Mouse (Mus musculus) heart, embryonic 16.5 days (tissue): ENCODE measurements at regions not wholly inside any gene's neighbourhood (a gene's known extent, or its start where the extent isn't known, plus 50 kb on each side); places are given as distances from the start of the nearest gene placed in this dataset.

Source experiments
- ATAC-seq: fragments of 200-750 bp; cut with Nextera tagmentation; replicated peaks from 2 replicates; pipeline ENCODE4 v1.8.0; 2017; ENCODE audit warnings: moderate number of reproducible peaks; ENCODE audit not compliant: insufficient read depth, low FRiP score; ENCODE audit errors: extremely low read depth
- H3K27ac ChIP-seq: fragments of 300-500 bp; sonication (generic); 2 replicates; pipeline ENCODE4 v1.5.1; 2014; ENCODE audit warnings: mild to moderate bottlenecking, low read length, control low read depth, moderate library complexity
- H3K27me3 ChIP-seq: fragments of 300-500 bp; sonication (generic); 2 replicates; pipeline ENCODE4 v1.6.1; 2014; ENCODE audit warnings: low read length, mixed read lengths; ENCODE audit not compliant: control insufficient read depth, insufficient read depth
- H3K36me3 ChIP-seq: fragments of 300-500 bp; sonication (generic); 2 replicates; pipeline ENCODE4 v1.6.1; 2014; ENCODE audit not compliant: control insufficient read depth, insufficient read depth
- H3K4me1 ChIP-seq: fragments of 300-500 bp; sonication (generic); 2 replicates; pipeline ENCODE4 v1.6.1; 2014; ENCODE audit warnings: low read length, mixed read lengths; ENCODE audit not compliant: control insufficient read depth, insufficient read depth
- H3K4me2 ChIP-seq: fragments of 300-500 bp; sonication (generic); 2 replicates; pipeline ENCODE4 v1.6.1; 2014; ENCODE audit warnings: low read depth, mild to moderate bottlenecking, control low read depth, low read length
- H3K4me3 ChIP-seq: fragments of 300-500 bp; sonication (generic); 2 replicates; pipeline ENCODE4 v1.5.1; 2014; ENCODE audit warnings: mild to moderate bottlenecking, control low read depth, low read length
- H3K9ac ChIP-seq: fragments of 300-500 bp; sonication (generic); 2 replicates; pipeline ENCODE4 v1.6.1; 2014; ENCODE audit warnings: low read length, control low read depth
- H3K9me3 ChIP-seq: fragments of 300-500 bp; sonication (generic); replicated peaks from 2 replicates; pipeline ENCODE4 v1.6.1; 2016; ENCODE audit warnings: low read length; ENCODE audit not compliant: control insufficient read depth
- WGBS: fragments of 180-500 bp; shearing (Covaris S2); extraction: QIAGEN DNeasy Blood & Tissue Kit; methylation state at CpG from one replicate; pipeline ENCODE4 v1.1.7; 2014; 5-methylcytosine and 5-hydroxymethylcytosine counted together

DNA sequence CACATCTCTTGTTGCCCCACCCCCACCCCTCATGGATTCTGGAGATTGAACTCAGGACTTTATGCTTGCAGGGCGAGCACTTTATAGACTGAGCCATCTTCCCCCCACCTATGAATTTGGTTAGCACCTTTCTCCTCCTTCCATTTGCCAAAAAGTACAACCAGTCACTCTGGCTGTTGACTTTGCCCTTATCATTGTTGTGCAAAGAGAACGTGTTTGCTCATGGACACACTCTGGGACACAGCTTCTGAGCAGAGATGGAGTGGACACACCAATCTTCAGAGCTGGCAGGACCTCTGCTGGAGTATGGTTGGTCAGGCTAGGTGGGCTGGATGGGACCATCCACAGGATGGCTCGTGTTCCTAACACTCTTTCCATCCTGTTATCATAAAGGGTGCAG lies 285.1 kb upstream of the Tle3 start:
- 77% methylated on average over 3 of the region's 3 CpGs for WGBS
- no peak overlapping the region for H3K4me2 ChIP-seq
- no peaks in the 10 kb centered on the region for H3K36me3 ChIP-seq
- H3K27me3 ChIP-seq: peaks cover 6% of the 10 kb centered on the region; the same call in 1 of the 2 replicates
- no peak overlapping the region for H3K4me3 ChIP-seq
- H3K9ac ChIP-seq: no peak overlapping the region
- no peak overlapping the region for H3K27ac ChIP-seq
- ATAC-seq: no peak
- no peaks in the 10 kb centered on the region for H3K9me3 ChIP-seq
- no peaks in the 10 kb centered on the region for H3K4me1 ChIP-seq

GRCm38 (mm10) chr9:61089066-61089686 lies 283.0 kb upstream of the Tle3 start:
- Histone ChIP-seq H3K4me3 (no peak overlapping the region), H3K9ac (no peak overlapping the region), H3K36me3 (no peaks in the 10 kb centered on the region), H3K27me3 (peaks cover 3% of the 10 kb centered on the region; the same call in 1 of the 2 replicates), H3K27ac (no peak overlapping the region), H3K9me3 (no peaks in the 10 kb centered on the region), H3K4me1 (no peaks in the 10 kb centered on the region), H3K4me2 (no peak overlapping the region)
- WGBS: 78% methylated on average over 2 of the region's 2 CpGs
- ATAC-seq: no peak

- Histone ChIP-seq H3K4me1 (no peaks in the 10 kb centered on the region), H3K27me3 (peaks cover 3% of the 10 kb centered on the region; the same call in 1 of the 2 replicates), H3K9me3 (no peaks in the 10 kb centered on the region), H3K9ac (no peak overlapping the region), H3K4me2 (no peak overlapping the region), H3K4me3 (no peak overlapping the region), H3K36me3 (no peaks in the 10 kb centered on the region), H3K27ac (no peak overlapping the region)
- no peak for ATAC-seq
- WGBS: 81% methylated on average over 2 of the region's 2 CpGs
Measured at GRCm38 (mm10) chr9:61091036-61091435, 281.1 kb upstream of the Tle3 start.

DNA sequence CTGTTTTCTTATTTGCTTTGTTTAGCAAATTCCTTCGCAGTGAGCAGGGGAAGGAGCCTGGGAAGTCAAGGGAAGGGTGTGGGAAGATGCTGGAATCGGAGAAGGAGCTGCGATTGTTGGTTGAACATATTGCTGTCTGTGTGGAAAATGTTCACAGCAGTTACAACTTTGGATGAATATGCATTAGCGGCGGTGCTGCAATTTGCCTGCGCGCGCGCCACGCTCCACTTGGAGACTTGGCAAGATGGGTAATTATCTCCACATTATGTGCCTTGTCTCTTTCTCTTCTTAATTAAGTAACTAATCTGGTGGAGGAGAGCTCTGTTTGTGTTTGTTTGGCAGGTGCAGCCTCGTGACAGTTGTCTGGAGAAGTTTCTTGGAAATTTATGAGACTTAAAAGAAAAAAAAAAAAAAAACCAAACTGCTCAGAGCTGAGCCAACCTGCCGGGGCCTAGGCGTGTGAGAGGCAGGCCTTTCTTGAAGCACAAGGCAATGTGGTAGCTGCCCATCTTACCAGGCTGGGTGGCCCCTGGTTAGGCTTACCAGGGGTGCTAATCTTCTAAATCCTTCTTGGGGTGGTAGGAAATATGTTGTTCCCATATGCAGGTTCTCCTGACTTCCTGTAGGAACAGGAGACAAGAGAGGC lies 279.2 kb upstream of the Tle3 start:
- H3K27ac ChIP-seq: no peak overlapping the region
- 87% methylated on average over 13 of the region's 13 CpGs for WGBS

DNA sequence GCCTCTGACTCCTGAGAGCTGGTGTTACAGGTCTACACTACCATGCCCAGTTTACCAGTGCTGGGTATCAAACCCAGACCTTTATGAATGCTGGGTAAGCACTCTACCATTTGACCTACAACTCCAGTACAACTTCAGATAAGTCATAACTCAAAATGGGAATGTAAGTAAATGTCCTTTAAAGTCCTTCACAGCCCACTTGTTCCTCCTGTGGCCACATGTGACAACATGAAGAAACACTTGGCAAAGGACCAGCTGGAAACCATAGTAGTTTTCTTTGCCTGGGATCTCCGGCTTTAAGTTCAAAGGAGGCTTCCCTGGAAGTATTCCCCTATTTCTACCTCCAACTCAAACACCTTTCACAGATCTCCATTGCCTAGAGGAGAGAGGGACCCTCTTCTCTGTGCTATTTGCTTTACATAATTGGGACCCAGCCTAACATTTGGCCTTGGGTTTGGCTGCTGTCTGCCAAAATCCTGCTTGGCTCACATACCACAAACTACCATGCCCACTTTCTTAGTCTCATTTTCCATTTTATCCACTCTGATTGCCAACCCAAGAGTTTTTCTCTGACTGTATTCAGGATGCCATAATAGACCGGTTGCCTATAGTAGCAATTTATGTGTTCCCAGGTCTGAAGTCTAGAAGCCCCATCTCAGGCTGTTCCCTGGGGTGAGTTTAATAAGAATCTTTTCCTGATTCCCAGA lies 276.9 kb upstream of the Tle3 start:
- H3K27me3 ChIP-seq: no peaks in the 10 kb centered on the region; the same call in 1 of the 2 replicates
- H3K9ac ChIP-seq: no peak overlapping the region
- no peak for ATAC-seq
- H3K4me2 ChIP-seq: no peak overlapping the region
- no peak overlapping the region for H3K27ac ChIP-seq
- H3K9me3 ChIP-seq: no peaks in the 10 kb centered on the region
- H3K4me1 ChIP-seq: no peaks in the 10 kb centered on the region
- no peaks in the 10 kb centered on the region for H3K36me3 ChIP-seq
- WGBS: 66% methylated on average over 2 of the region's 2 CpGs
- H3K4me3 ChIP-seq: no peak overlapping the region

More for the DNA sequence above, 279.2 kb upstream of the Tle3 start:
- Histone ChIP-seq H3K4me3 (no peak overlapping the region), H3K27me3 (no peaks in the 10 kb centered on the region; the same call in 1 of the 2 replicates), H3K9me3 (no peaks in the 10 kb centered on the region), H3K4me2 (no peak overlapping the region), H3K9ac (no peak overlapping the region), H3K4me1 (no peaks in the 10 kb centered on the region), H3K36me3 (no peaks in the 10 kb centered on the region)
- ATAC-seq: no peak

GRCm38 (mm10) chr9:61101741-61102450 lies 270.3 kb upstream of the Tle3 start:
- WGBS: 83% methylated on average over 7 of the region's 7 CpGs
- Histone ChIP-seq H3K36me3 (no peaks in the 10 kb centered on the region), H3K27me3 (0 out of 2 replicates have a peak, but pooled peaks cover 2% of the 10 kb centered on the region), H3K9ac (no peak overlapping the region), H3K27ac (no peak overlapping the region), H3K4me1 (no peaks in the 10 kb centered on the region), H3K4me3 (no peak overlapping the region), H3K9me3 (no peaks in the 10 kb centered on the region), H3K4me2 (no peak overlapping the region)
- ATAC-seq: no peak

- 72% methylated on average over 24 of the region's 24 CpGs for WGBS
- ATAC-seq: no peak
- Histone ChIP-seq H3K27ac (no peak overlapping the region), H3K36me3 (no peaks in the 10 kb centered on the region), H3K4me3 (no peak overlapping the region), H3K4me2 (no peak overlapping the region), H3K9ac (no peak overlapping the region), H3K27me3 (0 out of 2 replicates have a peak, but pooled peaks cover 2% of the 10 kb centered on the region), H3K4me1 (no peaks in the 10 kb centered on the region), H3K9me3 (no peaks in the 10 kb centered on the region)
Measured at GRCm38 (mm10) chr9:61102451-61103358, 269.5 kb upstream of the Tle3 start.

- Histone ChIP-seq H3K4me2 (no peak overlapping the region), H3K9ac (no peak overlapping the region), H3K4me3 (no peak overlapping the region), H3K36me3 (no peaks in the 10 kb centered on the region), H3K27me3 (peaks cover 2% of the 10 kb centered on the region), H3K4me1 (no peaks in the 10 kb centered on the region), H3K27ac (no peak overlapping the region), H3K9me3 (no peaks in the 10 kb centered on the region)
- 79% methylated on average over 15 of the region's 15 CpGs for WGBS
- no peak for ATAC-seq
Measured at GRCm38 (mm10) chr9:61105550-61106280, 266.5 kb upstream of the Tle3 start.
